Mouse (Mus musculus) hindbrain, embryonic 14.5 days (tissue): ENCODE measurements around the gene B4galnt4. TPM values are rescaled to one million over a fixed set of nuclear protein-coding genes. Genes with fewer than 3 reads are reported as not detected.

Source experiments
- ATAC-seq: fragments of 200-750 bp; cut with Nextera tagmentation; 2 replicates; pipeline ENCODE4 v1.8.0; 2017; ENCODE audit warnings: moderate number of reproducible peaks, mild to moderate bottlenecking, moderate TSS enrichment, moderate library complexity; ENCODE audit not compliant: low FRiP score
- DNase-seq: peaks from one replicate; pipeline ENCODE4 v3.0.0-alpha.2; 2015; ENCODE audit warnings: low spot score
- H3K27ac ChIP-seq: fragments of 300-500 bp; sonication (generic); 2 replicates; pipeline ENCODE4 v1.5.1; 2014; ENCODE audit warnings: mild to moderate bottlenecking, moderate library complexity
- H3K27me3 ChIP-seq: fragments of 300-500 bp; sonication (generic); 2 replicates; pipeline ENCODE4 v1.6.1; 2014; ENCODE audit warnings: mild to moderate bottlenecking, low read length, mixed read lengths; ENCODE audit not compliant: control insufficient read depth, insufficient read depth
- H3K36me3 ChIP-seq: fragments of 300-500 bp; sonication (generic); replicated peaks from 2 replicates; pipeline ENCODE4 v1.6.1; 2014; ENCODE audit not compliant: control insufficient read depth, insufficient read depth
- H3K4me1 ChIP-seq: fragments of 300-500 bp; sonication (generic); replicated peaks from 2 replicates; pipeline ENCODE4 v1.6.1; 2014; ENCODE audit warnings: antibody characterized with exemption, low read length, mixed read lengths; ENCODE audit not compliant: control insufficient read depth, insufficient read depth
- H3K4me2 ChIP-seq: fragments of 300-500 bp; sonication (generic); replicated peaks from 2 replicates; pipeline ENCODE4 v1.6.1; 2014; ENCODE audit warnings: mild to moderate bottlenecking, moderate library complexity
- H3K4me3 ChIP-seq: fragments of 300-500 bp; sonication (generic); replicated peaks from 2 replicates; pipeline ENCODE4 v1.5.1; 2014; ENCODE audit warnings: mild to moderate bottlenecking, low read length
- H3K9ac ChIP-seq: fragments of 300-500 bp; sonication (generic); 2 replicates; pipeline ENCODE4 v1.6.1; 2014
- H3K9me3 ChIP-seq: fragments of 300-500 bp; sonication (generic); 2 replicates; pipeline ENCODE4 v1.6.1; 2016; ENCODE audit warnings: low read length; ENCODE audit not compliant: control insufficient read depth
- whole genome bisulfite sequencing: fragments of 180-500 bp; shearing (Covaris S2); extraction: QIAGEN DNeasy Blood & Tissue Kit; methylation state at CpG from one replicate; pipeline ENCODE4 v1.1.7; 2014; 5-methylcytosine and 5-hydroxymethylcytosine counted together
- polyA plus RNA-seq: library from polyadenylated mRNA; unstranded; fragments of >200 nt; fragmentation: Nextera tagmentation; extraction: Ambion mirVana; gene quantifications from 2 replicates; pipeline ENCODE4 v1.2.1, GENCODE M21; 2014

The B4galnt4 gene
- polyA plus RNA-seq, 1 experiment from 2014 or later = 41.5 TPM

GRCm38 (mm10) chr7:141079481-141080449 is 18.9 kb downstream of the B4galnt4 start:
- H3K27ac ChIP-seq = no peak overlapping the region
- H3K27me3 ChIP-seq = no peaks in the 10 kb centered on the region
- H3K9ac ChIP-seq = no peak overlapping the region
- no peak for DNase-seq
- H3K36me3 ChIP-seq = no peaks in the 10 kb centered on the region
- H3K4me2 ChIP-seq = no peak overlapping the region
- H3K9me3 ChIP-seq = no peaks in the 10 kb centered on the region
- 31% methylated on average over 32 of the region's 34 CpGs for WGBS
- H3K4me3 ChIP-seq = no peak overlapping the region
- no peak for ATAC-seq
- no peaks in the 10 kb centered on the region for H3K4me1 ChIP-seq

- DNase-seq = no peak
- Histone ChIP-seq H3K36me3 (no peaks in the 10 kb centered on the region), H3K9ac (no peak overlapping the region), H3K27me3 (peaks cover 41% of the 10 kb centered on the region), H3K9me3 (no peaks in the 10 kb centered on the region), H3K4me2 (no peak overlapping the region), H3K4me3 (no peak overlapping the region), H3K4me1 (no peaks in the 10 kb centered on the region; the same call in 1 of the 2 replicates), H3K27ac (no peak overlapping the region)
- 41% methylated on average over 8 of the region's 8 CpGs for WGBS
- no peak for ATAC-seq
Measured at GRCm38 (mm10) chr7:141087894-141088293, 27.0 kb downstream of the B4galnt4 start.

GRCm38 (mm10) chr7:141088473-141088872 is 27.6 kb downstream of the B4galnt4 start:
- no peak for ATAC-seq
- WGBS = 20% methylated on average over 18 of the region's 18 CpGs
- Histone ChIP-seq H3K9ac (no peak overlapping the region), H3K36me3 (no peaks in the 10 kb centered on the region), H3K4me1 (no peaks in the 10 kb centered on the region; the same call in 1 of the 2 replicates), H3K27ac (no peak overlapping the region), H3K27me3 (peaks cover 45% of the 10 kb centered on the region), H3K4me3 (no peak overlapping the region), H3K4me2 (no peak overlapping the region), H3K9me3 (no peaks in the 10 kb centered on the region)
- no peak for DNase-seq

GRCm38 (mm10) chr7:141090228-141090627 is 29.3 kb downstream of the B4galnt4 start:
- DNase-seq (no peak), ATAC-seq (no peak)
- Histone ChIP-seq H3K4me1 (no peaks in the 10 kb centered on the region; the same call in 1 of the 2 replicates), H3K9me3 (no peaks in the 10 kb centered on the region), H3K36me3 (no peaks in the 10 kb centered on the region), H3K4me3 (no peak overlapping the region), H3K27me3 (peaks cover 45% of the 10 kb centered on the region), H3K27ac (no peak overlapping the region), H3K9ac (no peak overlapping the region), H3K4me2 (no peak overlapping the region)
- WGBS = 69% methylated on average over 8 of the region's 8 CpGs

- Histone ChIP-seq H3K4me2 (peak overlapping the region; percentile 44), H3K27me3 (peaks cover 42% of the 10 kb centered on the region), H3K4me1 (no peaks in the 10 kb centered on the region; the same call in 1 of the 2 replicates), H3K9me3 (no peaks in the 10 kb centered on the region), H3K9ac (no peak overlapping the region), H3K4me3 (peak overlapping the region; percentile 13), H3K36me3 (no peaks in the 10 kb centered on the region), H3K27ac (no peak overlapping the region)
- DNase-seq (peak; percentile 58), ATAC-seq (0 out of 2 replicates have a peak, but pooled peaks have one; percentile 55)
- 4% methylated on average over 37 of the region's 37 CpGs for WGBS
Measured at GRCm38 (mm10) chr7:141092051-141092735, 31.3 kb downstream of the B4galnt4 start.

GRCm38 (mm10) chr7:141093950-141094349 is 33.0 kb downstream of the B4galnt4 start:
- WGBS = 75% methylated on average over 6 of the region's 6 CpGs
- Histone ChIP-seq H3K4me1 (no peaks in the 10 kb centered on the region; the same call in 1 of the 2 replicates), H3K36me3 (no peaks in the 10 kb centered on the region), H3K4me3 (no peak overlapping the region), H3K27ac (no peak overlapping the region), H3K9ac (no peak overlapping the region), H3K4me2 (no peak overlapping the region), H3K27me3 (peaks cover 37% of the 10 kb centered on the region), H3K9me3 (no peaks in the 10 kb centered on the region)
- ATAC-seq (no peak), DNase-seq (no peak)

GRCm38 (mm10) chr7:141094487-141095205 is 33.7 kb downstream of the B4galnt4 start:
- DNase-seq = no peak
- ATAC-seq = no peak
- Histone ChIP-seq H3K9ac (no peak overlapping the region), H3K27ac (no peak overlapping the region), H3K27me3 (peaks cover 38% of the 10 kb centered on the region), H3K4me2 (no peak overlapping the region), H3K9me3 (no peaks in the 10 kb centered on the region), H3K4me3 (no peak overlapping the region), H3K36me3 (no peaks in the 10 kb centered on the region), H3K4me1 (no peaks in the 10 kb centered on the region; the same call in none of the 2 replicates)
- WGBS = 53% methylated on average over 15 of the region's 15 CpGs

GRCm38 (mm10) chr7:141096021-141096420 is 35.1 kb downstream of the B4galnt4 start:
- Histone ChIP-seq H3K9me3 (no peaks in the 10 kb centered on the region), H3K36me3 (no peaks in the 10 kb centered on the region), H3K9ac (no peak overlapping the region), H3K4me1 (no peaks in the 10 kb centered on the region; the same call in none of the 2 replicates), H3K4me3 (no peak overlapping the region), H3K27ac (no peak overlapping the region), H3K4me2 (no peak overlapping the region), H3K27me3 (peaks cover 52% of the 10 kb centered on the region)
- DNase-seq (no peak), ATAC-seq (no peak)
- WGBS = 78% methylated on average over 6 of the region's 6 CpGs
